Mouse (Mus musculus): ENCODE measurements around the gene Enc1. TPM values are rescaled to one million over a fixed set of nuclear protein-coding genes. Genes with fewer than 3 reads are reported as not detected.
A peak's percentile ranks its signal among the peaks of the same experiment; 100 is the strongest.

The Enc1 gene
- polyA plus RNA-seq, 1 experiment from 2014 or later = 8.2 TPM

GRCm38 (mm10) chr13:97282051-97282910, 41.4 kb downstream of the Enc1 start:
- Histone ChIP-seq H3K27ac (ENCODE audit: low read depth) (peak overlapping the region; percentile 78), H3K9ac (ENCODE audit: low read length) (peak overlapping the region; percentile 25; the same call in 1 of the 2 replicates), H3K4me1 (replicated peaks; ENCODE audit: control insufficient read depth, insufficient read depth, low read length) (peaks cover 7% of the 10 kb centered on the region), H3K9me3 (ENCODE audit: control insufficient read depth, low read length) (no peaks in the 10 kb centered on the region), H3K36me3 (ENCODE audit: control insufficient read depth, insufficient read depth, low read length) (no peaks in the 10 kb centered on the region), H3K4me3 (ENCODE audit: low read depth, low read length) (0 out of 2 replicates have a peak overlapping the region, but pooled peaks have one; percentile 10), H3K4me2 (ENCODE audit: low read length) (peak overlapping the region; percentile 53), H3K27me3 (replicated peaks; ENCODE audit: control insufficient read depth, insufficient read depth, low read length) (0 out of 2 replicates have a peak, but pooled peaks cover 3% of the 10 kb centered on the region)
- peak; percentile 50; the same call in 1 of the 2 replicates for ATAC-seq (replicated peaks; ENCODE audit: low FRiP score, low TSS enrichment, low read depth)
- DNase-seq (ENCODE audit: low spot score) = peak; percentile 63
- WGBS = 14% methylated on average over 26 of the region's 26 CpGs

- no peaks in the 10 kb centered on the region for H3K9me3 ChIP-seq (ENCODE audit: control insufficient read depth, low read length)
- H3K27me3 ChIP-seq (replicated peaks; ENCODE audit: control insufficient read depth, insufficient read depth, low read length) = 0 out of 2 replicates have a peak, but pooled peaks cover 3% of the 10 kb centered on the region
- 11% methylated on average over 9 of the region's 9 CpGs for WGBS
- peak overlapping the region; percentile 53 for H3K4me2 ChIP-seq (ENCODE audit: low read length)
- peaks cover 7% of the 10 kb centered on the region for H3K4me1 ChIP-seq (replicated peaks; ENCODE audit: control insufficient read depth, insufficient read depth, low read length)
- DNase-seq (ENCODE audit: low spot score) (no peak), ATAC-seq (replicated peaks; ENCODE audit: low FRiP score, low TSS enrichment, low read depth) (no peak)
- no peaks in the 10 kb centered on the region for H3K36me3 ChIP-seq (ENCODE audit: control insufficient read depth, insufficient read depth, low read length)
- H3K27ac ChIP-seq (ENCODE audit: low read depth) = no peak overlapping the region
- H3K4me3 ChIP-seq (ENCODE audit: low read depth, low read length) = no peak overlapping the region
- H3K9ac ChIP-seq (ENCODE audit: low read length) = no peak overlapping the region
Measured at GRCm38 (mm10) chr13:97282911-97283281, 42.0 kb downstream of the Enc1 start.

- H3K27me3 ChIP-seq (replicated peaks; ENCODE audit: control insufficient read depth, insufficient read depth, low read length) = 0 out of 2 replicates have a peak, but pooled peaks cover 3% of the 10 kb centered on the region
- ATAC-seq (replicated peaks; ENCODE audit: low FRiP score, low TSS enrichment, low read depth) = no peak
- WGBS = 86% methylated on average over 3 of the region's 3 CpGs
Measured at GRCm38 (mm10) chr13:97287046-97287445, 46.1 kb downstream of the Enc1 start.

GRCm38 (mm10) chr13:97290747-97291146, 49.8 kb downstream of the Enc1 start:
- Histone ChIP-seq H3K9ac (ENCODE audit: low read length) (no peak overlapping the region), H3K36me3 (ENCODE audit: control insufficient read depth, insufficient read depth, low read length) (no peaks in the 10 kb centered on the region), H3K27me3 (replicated peaks; ENCODE audit: control insufficient read depth, insufficient read depth, low read length) (no peaks in the 10 kb centered on the region), H3K9me3 (ENCODE audit: control insufficient read depth, low read length) (no peaks in the 10 kb centered on the region), H3K4me3 (ENCODE audit: low read depth, low read length) (no peak overlapping the region), H3K4me1 (replicated peaks; ENCODE audit: control insufficient read depth, insufficient read depth, low read length) (peaks cover 17% of the 10 kb centered on the region; the same call in 1 of the 2 replicates), H3K27ac (ENCODE audit: low read depth) (no peak overlapping the region), H3K4me2 (ENCODE audit: low read length) (no peak overlapping the region)
- 24% methylated on average over 3 of the region's 3 CpGs for WGBS
- ATAC-seq (replicated peaks; ENCODE audit: low FRiP score, low TSS enrichment, low read depth) (no peak; the same call in 1 of the 2 replicates), DNase-seq (ENCODE audit: low spot score) (no peak)

More at GRCm38 (mm10) chr13:97287046-97287445, 46.1 kb downstream of the Enc1 start:
- H3K9ac ChIP-seq (ENCODE audit: low read length) = no peak overlapping the region
- no peak for DNase-seq (ENCODE audit: low spot score)
- H3K4me2 ChIP-seq (ENCODE audit: low read length) = no peak overlapping the region
- no peak overlapping the region for H3K27ac ChIP-seq (ENCODE audit: low read depth)
- H3K9me3 ChIP-seq (ENCODE audit: control insufficient read depth, low read length) = no peaks in the 10 kb centered on the region
- peaks cover 13% of the 10 kb centered on the region for H3K4me1 ChIP-seq (replicated peaks; ENCODE audit: control insufficient read depth, insufficient read depth, low read length)
- no peak overlapping the region for H3K4me3 ChIP-seq (ENCODE audit: low read depth, low read length)
- H3K36me3 ChIP-seq (ENCODE audit: control insufficient read depth, insufficient read depth, low read length) = no peaks in the 10 kb centered on the region

GRCm38 (mm10) chr13:97291354-97291753, 50.4 kb downstream of the Enc1 start:
- H3K4me2 ChIP-seq (ENCODE audit: low read length) = 0 out of 2 replicates have a peak overlapping the region, but pooled peaks have one; percentile 14
- H3K4me3 ChIP-seq (ENCODE audit: low read depth, low read length) = no peak overlapping the region
- ATAC-seq (replicated peaks; ENCODE audit: low FRiP score, low TSS enrichment, low read depth) (peak; percentile 59), DNase-seq (ENCODE audit: low spot score) (no peak)
- no peaks in the 10 kb centered on the region for H3K9me3 ChIP-seq (ENCODE audit: control insufficient read depth, low read length)
- H3K4me1 ChIP-seq (replicated peaks; ENCODE audit: control insufficient read depth, insufficient read depth, low read length) = peaks cover 18% of the 10 kb centered on the region; the same call in 1 of the 2 replicates
- no peaks in the 10 kb centered on the region for H3K36me3 ChIP-seq (ENCODE audit: control insufficient read depth, insufficient read depth, low read length)
- WGBS = 69% methylated on average over 17 of the region's 17 CpGs
- peak overlapping the region; percentile 70 for H3K27ac ChIP-seq (ENCODE audit: low read depth)
- H3K9ac ChIP-seq (ENCODE audit: low read length) = no peak overlapping the region
- H3K27me3 ChIP-seq (replicated peaks; ENCODE audit: control insufficient read depth, insufficient read depth, low read length) = no peaks in the 10 kb centered on the region

GRCm38 (mm10) chr13:97292026-97292425, 51.1 kb downstream of the Enc1 start:
- no peaks in the 10 kb centered on the region for H3K9me3 ChIP-seq (ENCODE audit: control insufficient read depth, low read length)
- DNase-seq (ENCODE audit: low spot score) = no peak
- ATAC-seq (replicated peaks; ENCODE audit: low FRiP score, low TSS enrichment, low read depth) = no peak

GRCm38 (mm10) chr13:97292451-97293245, 51.7 kb downstream of the Enc1 start:
- H3K36me3 ChIP-seq (ENCODE audit: control insufficient read depth, insufficient read depth, low read length) = no peaks in the 10 kb centered on the region
- no peaks in the 10 kb centered on the region for H3K9me3 ChIP-seq (ENCODE audit: control insufficient read depth, low read length)
- no peak overlapping the region for H3K9ac ChIP-seq (ENCODE audit: low read length)
- DNase-seq (ENCODE audit: low spot score) = no peak
- no peak overlapping the region for H3K4me3 ChIP-seq (ENCODE audit: low read depth, low read length)
- WGBS = 37% methylated on average over 12 of the region's 12 CpGs
- H3K27ac ChIP-seq (ENCODE audit: low read depth) = no peak overlapping the region
- no peak overlapping the region for H3K4me2 ChIP-seq (ENCODE audit: low read length)
- ATAC-seq (replicated peaks; ENCODE audit: low FRiP score, low TSS enrichment, low read depth) = no peak
- peaks cover 18% of the 10 kb centered on the region; the same call in 1 of the 2 replicates for H3K4me1 ChIP-seq (replicated peaks; ENCODE audit: control insufficient read depth, insufficient read depth, low read length)
- no peaks in the 10 kb centered on the region for H3K27me3 ChIP-seq (replicated peaks; ENCODE audit: control insufficient read depth, insufficient read depth, low read length)

More at GRCm38 (mm10) chr13:97292026-97292425, 51.1 kb downstream of the Enc1 start:
- 65% methylated on average over 8 of the region's 8 CpGs for WGBS
- Histone ChIP-seq H3K4me2 (ENCODE audit: low read length) (no peak overlapping the region), H3K4me3 (ENCODE audit: low read depth, low read length) (no peak overlapping the region), H3K27me3 (replicated peaks; ENCODE audit: control insufficient read depth, insufficient read depth, low read length) (no peaks in the 10 kb centered on the region), H3K9ac (ENCODE audit: low read length) (no peak overlapping the region), H3K36me3 (ENCODE audit: control insufficient read depth, insufficient read depth, low read length) (no peaks in the 10 kb centered on the region), H3K4me1 (replicated peaks; ENCODE audit: control insufficient read depth, insufficient read depth, low read length) (peaks cover 18% of the 10 kb centered on the region; the same call in 1 of the 2 replicates), H3K27ac (ENCODE audit: low read depth) (no peak overlapping the region)

GRCm38 (mm10) chr13:97295101-97295852, 54.4 kb downstream of the Enc1 start:
- Histone ChIP-seq H3K9me3 (ENCODE audit: control insufficient read depth, low read length) (no peaks in the 10 kb centered on the region), H3K27me3 (replicated peaks; ENCODE audit: control insufficient read depth, insufficient read depth, low read length) (no peaks in the 10 kb centered on the region), H3K27ac (ENCODE audit: low read depth) (no peak overlapping the region; the same call in 1 of the 2 replicates), H3K9ac (ENCODE audit: low read length) (no peak overlapping the region), H3K4me2 (ENCODE audit: low read length) (no peak overlapping the region), H3K4me1 (replicated peaks; ENCODE audit: control insufficient read depth, insufficient read depth, low read length) (peaks cover 20% of the 10 kb centered on the region; the same call in 1 of the 2 replicates), H3K36me3 (ENCODE audit: control insufficient read depth, insufficient read depth, low read length) (no peaks in the 10 kb centered on the region), H3K4me3 (ENCODE audit: low read depth, low read length) (no peak overlapping the region)
- no peak for ATAC-seq (replicated peaks; ENCODE audit: low FRiP score, low TSS enrichment, low read depth)
- DNase-seq (ENCODE audit: low spot score) = no peak
- 64% methylated on average over 9 of the region's 9 CpGs for WGBS

Data from intestine, embryonic 14.5 days (tissue).